Mouse (Mus musculus): ENCODE results near the gene Mrgprg. TPM values are rescaled to one million over a fixed set of nuclear protein-coding genes. Genes with fewer than 3 reads are reported as not detected.

The Mrgprg gene
- total RNA-seq, 2 experiments from 2014 or later: 0.29 TPM; not detected in 1

Small RNA genes lying within 50 kb of the gene (microRNA-seq; reads per million reads assigned to microRNA genes)
- gene Gm22064 (ENCODE audit: borderline replicate concordance in 2 of 2): 0 reads per million in 2 experiments

Other genes with a start within 250 kb of the Mrgprg start
- 100 to 1,000 TPM; 167 to 174 TPM for gene Nap1l4, start 217.9 kb downstream of the Mrgprg start, total RNA-seq (2021)
- gene Cars, start 166.9 kb downstream of the Mrgprg start, total RNA-seq (2021): 10 to 100 TPM; 32.7 to 32.9 TPM
- gene Tnfrsf26, start 138.3 kb downstream of the Mrgprg start, total RNA-seq (2021): under 1 TPM; 0.08 to 0.43 TPM
- gene Tnfrsf22, start 117.3 kb downstream of the Mrgprg start, total RNA-seq (2021): 1 to 10 TPM; 1.4 to 1.7 TPM
- 1 to 10 TPM; 3.2 to 5.0 TPM for gene Tnfrsf23, start 81.1 kb downstream of the Mrgprg start, total RNA-seq (2021)
- gene Osbpl5, start 10.0 kb downstream of the Mrgprg start, total RNA-seq (2021): 10 to 100 TPM; 18.7 to 19.0 TPM
- gene Mrgpre, start 17.5 kb upstream of the Mrgprg start, total RNA-seq (2021): under 1 TPM; 0.64 to 0.67 TPM
- 1 to 10 TPM; 2.7 to 3.8 TPM for gene Nadsyn1, start 55.9 kb upstream of the Mrgprg start, total RNA-seq (2021)
- gene Dhcr7, start 56.2 kb upstream of the Mrgprg start, total RNA-seq (2021): 1 to 10 TPM; 4.8 TPM
- not detected for gene Gm498, start 99.8 kb upstream of the Mrgprg start, total RNA-seq (2021)
- gene Shank2, start 234.9 kb upstream of the Mrgprg start, total RNA-seq (2021): under 1 TPM; 0.05 to 0.08 TPM

Data from gastrocnemius, postnatal 25 days (tissue).